Comparison of ENCODE assay signal across 9 mouse cellular contexts in genomic region chr11:58995061-58995806, GRCm38 (mm10). TPM values are rescaled to one million over a fixed set of nuclear protein-coding genes. Genes with fewer than 3 reads are reported as not detected.
DNase-seq lines count a peak whose midpoint lies in the region; ATAC-seq and TF ChIP-seq lines count a peak whose summit lies in the region.
"Had no signal": no experiment of that assay in that cellular context is flagged by ENCODE, and none has a peak within 500 bp of the region (broad histone marks: within the 10 kb centered on the region; RNA-seq: fewer than 3 reads in every experiment).

No protein-coding gene starts in this region.

- H3K9me3 ChIP-seq in heart, embryonic 11.5 days (replicated peaks; ENCODE audit: control insufficient read depth, low read length) = no peaks in the 10 kb centered on the region
- no peaks in the 10 kb centered on the region for H3K9me3 ChIP-seq in midbrain, embryonic 11.5 days (ENCODE audit: control insufficient read depth, low read length)
- no peaks in the 10 kb centered on the region for H3K9me3 ChIP-seq in midbrain, embryonic 10.5 days (replicated peaks)
- H3K9me3 ChIP-seq in liver, embryonic 13.5 days (replicated peaks) = no peaks in the 10 kb centered on the region
- no peaks in the 10 kb centered on the region for H3K9me3 ChIP-seq in stomach, postnatal 0 days (ENCODE audit: control insufficient read depth, low read length)

- WGBS in heart, embryonic 11.5 days (ENCODE audit: insufficient replicate concordance) = 83% methylated on average over 9 of the region's 9 CpGs
- WGBS in midbrain, embryonic 11.5 days = 77% methylated on average over 9 of the region's 9 CpGs
- 77% methylated on average over 9 of the region's 9 CpGs for WGBS in midbrain, embryonic 10.5 days
- 48% methylated on average over 9 of the region's 9 CpGs for WGBS in liver, embryonic 13.5 days (ENCODE audit: insufficient replicate concordance)
- WGBS in stomach, postnatal 0 days = 85% methylated on average over 9 of the region's 9 CpGs

- H3K4me1 ChIP-seq in heart, embryonic 11.5 days (ENCODE audit: control insufficient read depth, insufficient read depth, low read length) = peaks cover 66% of the 10 kb centered on the region
- H3K4me1 ChIP-seq in midbrain, embryonic 11.5 days (ENCODE audit: control insufficient read depth, insufficient read depth, low read length) = no peaks in the 10 kb centered on the region; the same call in 1 of the 2 replicates
- H3K4me1 ChIP-seq in midbrain, embryonic 10.5 days = peaks cover 15% of the 10 kb centered on the region
- H3K4me1 ChIP-seq in liver, embryonic 13.5 days (replicated peaks) = peaks cover 55% of the 10 kb centered on the region
- no peaks in the 10 kb centered on the region for H3K4me1 ChIP-seq in stomach, postnatal 0 days (replicated peaks; ENCODE audit: control insufficient read depth, insufficient read depth)

- no peaks in the 10 kb centered on the region for H3K36me3 ChIP-seq in heart, embryonic 11.5 days (ENCODE audit: control insufficient read depth, insufficient read depth, low read length)
- no peaks in the 10 kb centered on the region for H3K36me3 ChIP-seq in midbrain, embryonic 11.5 days (ENCODE audit: control insufficient read depth, insufficient read depth, low read length)
- peaks cover 12% of the 10 kb centered on the region for H3K36me3 ChIP-seq in midbrain, embryonic 10.5 days
- peaks cover 9% of the 10 kb centered on the region for H3K36me3 ChIP-seq in liver, embryonic 13.5 days
- peaks cover 2% of the 10 kb centered on the region; the same call in 1 of the 2 replicates for H3K36me3 ChIP-seq in stomach, postnatal 0 days (ENCODE audit: control insufficient read depth, insufficient read depth, low read length)

- no peak for DNase-seq in heart, adult 9 months (ENCODE audit: low spot score in 2 of 2)
- DNase-seq in midbrain, embryonic 11.5 days (ENCODE audit: low spot score, missing footprints) = peak; percentile 64
- no peak for DNase-seq in midbrain, embryonic 10.5 days (ENCODE audit: low spot score)
- DNase-seq in liver, embryonic 13.5 days = no peak
- DNase-seq in stomach, postnatal 0 days (ENCODE audit: low spot score) = no peak
- DNase-seq in cerebellum, adult 11 months = no peak
- DNase-seq in adrenal gland, postnatal 36 days = no peak
- DNase-seq: gastrocnemius, adult 2 months had no signal

- no peak for ATAC-seq in heart, embryonic 11.5 days (replicated peaks; ENCODE audit: insufficient number of reproducible peaks, low FRiP score, low TSS enrichment)
- ATAC-seq in midbrain, embryonic 11.5 days (ENCODE audit: low FRiP score) = no peak
- no peak for ATAC-seq in liver, embryonic 13.5 days (ENCODE audit: low read depth)
- ATAC-seq in stomach, postnatal 0 days (ENCODE audit: low FRiP score, low TSS enrichment) = no peak

- no peak overlapping the region for H3K27ac ChIP-seq in heart, embryonic 11.5 days (ENCODE audit: low read depth, low read length)
- no peak overlapping the region for H3K27ac ChIP-seq in midbrain, embryonic 11.5 days (ENCODE audit: low read depth, low read length)
- H3K27ac ChIP-seq in midbrain, embryonic 10.5 days (replicated peaks) = no peak overlapping the region
- no peak overlapping the region for H3K27ac ChIP-seq in liver, embryonic 13.5 days
- H3K27ac ChIP-seq in stomach, postnatal 0 days (replicated peaks) = no peak overlapping the region
- H3K27ac ChIP-seq: gastrocnemius, adult 2 months had no signal

- no peak overlapping the region for H3K9ac ChIP-seq in heart, embryonic 11.5 days (ENCODE audit: low read depth, low read length)
- no peak overlapping the region for H3K9ac ChIP-seq in midbrain, embryonic 11.5 days (ENCODE audit: low read length)
- H3K9ac ChIP-seq in liver, embryonic 13.5 days = no peak overlapping the region
- no peak overlapping the region for H3K9ac ChIP-seq in stomach, postnatal 0 days (ENCODE audit: low read length)

- peak overlapping the region; percentile 68; the same call in 1 of the 2 replicates for H3K4me2 ChIP-seq in heart, embryonic 11.5 days
- no peak overlapping the region for H3K4me2 ChIP-seq in midbrain, embryonic 11.5 days
- peak overlapping the region; percentile 76 for H3K4me2 ChIP-seq in liver, embryonic 13.5 days
- H3K4me2 ChIP-seq in stomach, postnatal 0 days (replicated peaks; ENCODE audit: low read depth) = peak overlapping the region; percentile 63; the same call in 1 of the 2 replicates

- H3K4me3 ChIP-seq in heart, embryonic 11.5 days (ENCODE audit: low read depth, low read length) = no peak overlapping the region
- no peak overlapping the region for H3K4me3 ChIP-seq in midbrain, embryonic 11.5 days (ENCODE audit: low read depth, low read length)
- H3K4me3 ChIP-seq in midbrain, embryonic 10.5 days = no peak overlapping the region
- no peak overlapping the region; the same call in 1 of the 2 replicates for H3K4me3 ChIP-seq in liver, embryonic 13.5 days (replicated peaks)
- no peak overlapping the region for H3K4me3 ChIP-seq in stomach, postnatal 0 days (ENCODE audit: low read depth, low read length)

- TF ChIP-seq EP300 in stomach, postnatal 0 days (optimal IDR thresholded peaks at IDR 0.05) = no peak

- H3K27me3 ChIP-seq in heart, embryonic 11.5 days (ENCODE audit: control insufficient read depth, insufficient read depth, low read length) = peaks cover 10% of the 10 kb centered on the region; the same call in 1 of the 2 replicates
- H3K27me3 ChIP-seq in midbrain, embryonic 11.5 days (ENCODE audit: control insufficient read depth, insufficient read depth, low read length) = peaks cover 12% of the 10 kb centered on the region
- peaks cover 55% of the 10 kb centered on the region for H3K27me3 ChIP-seq in midbrain, embryonic 10.5 days (ENCODE audit: low read depth, poor library complexity, severe bottlenecking)
- H3K27me3 ChIP-seq in liver, embryonic 13.5 days = peaks cover 25% of the 10 kb centered on the region
- H3K27me3 ChIP-seq in stomach, postnatal 0 days (ENCODE audit: control insufficient read depth, insufficient read depth, low read length) = no peaks in the 10 kb centered on the region

- TF ChIP-seq CTCF in stomach, postnatal 0 days (IDR thresholded peaks at IDR 0.05; ENCODE audit: low read depth) = no peak

RNA-seq across cellular contexts. Expression of gene Trim11, which starts 17.3 kb away (rescaled TPM):
- 26.1 and 27.5 TPM in 2 replicates for polyA plus RNA-seq in heart, embryonic 11.5 days (2014; fragmentation: Nextera tagmentation; extraction: Ambion mirVana)
- 17.6 and 18.5 TPM in 2 replicates for polyA plus RNA-seq in midbrain, embryonic 11.5 days (2014; fragmentation: Nextera tagmentation; extraction: Ambion mirVana)
- polyA plus RNA-seq in midbrain, embryonic 10.5 days (2016; fragmentation: Nextera tagmentation; extraction: Ambion mirVana) = 17.7 and 19.3 TPM in 2 replicates
- 8.9 and 9.2 TPM in 2 replicates for polyA plus RNA-seq in liver, embryonic 13.5 days (2015; fragmentation: Nextera tagmentation; extraction: Ambion mirVana)
- polyA plus RNA-seq in stomach, postnatal 0 days (2015; fragmentation: Nextera tagmentation; extraction: Ambion mirVana) = 9.9 and 11.0 TPM in 2 replicates
- total RNA-seq in adrenal gland, postnatal 36 days (2021) = 10 to 100 TPM; 23.7 to 25.5 TPM

RNA-seq across cellular contexts. Expression of gene Hist3h2a, which starts 40.7 kb away (rescaled TPM):
- polyA plus RNA-seq in heart, embryonic 11.5 days (2014; fragmentation: Nextera tagmentation; extraction: Ambion mirVana) = 22.5 and 23.3 TPM in 2 replicates
- polyA plus RNA-seq in midbrain, embryonic 11.5 days (2014; fragmentation: Nextera tagmentation; extraction: Ambion mirVana) = 57.8 and 61.8 TPM in 2 replicates
- 20.4 and 31.6 TPM in 2 replicates for polyA plus RNA-seq in midbrain, embryonic 10.5 days (2016; fragmentation: Nextera tagmentation; extraction: Ambion mirVana)
- 12.3 and 13.7 TPM in 2 replicates for polyA plus RNA-seq in liver, embryonic 13.5 days (2015; fragmentation: Nextera tagmentation; extraction: Ambion mirVana)
- polyA plus RNA-seq in stomach, postnatal 0 days (2015; fragmentation: Nextera tagmentation; extraction: Ambion mirVana) = 18.7 and 19.1 TPM in 2 replicates
- 10 to 100 TPM; 20.0 to 21.8 TPM for total RNA-seq in adrenal gland, postnatal 36 days (2021)

RNA-seq across cellular contexts. Expression of gene Trim17, which starts 40.7 kb away (rescaled TPM):
- polyA plus RNA-seq in heart, embryonic 11.5 days (2014; fragmentation: Nextera tagmentation; extraction: Ambion mirVana) = 1.0 and 1.1 TPM in 2 replicates
- polyA plus RNA-seq in midbrain, embryonic 11.5 days (2014; fragmentation: Nextera tagmentation; extraction: Ambion mirVana) = 0.45 and 0.62 TPM in 2 replicates
- 0.25 and 0.26 TPM in 2 replicates for polyA plus RNA-seq in midbrain, embryonic 10.5 days (2016; fragmentation: Nextera tagmentation; extraction: Ambion mirVana)
- 0.06 and 0.18 TPM in 2 replicates for polyA plus RNA-seq in liver, embryonic 13.5 days (2015; fragmentation: Nextera tagmentation; extraction: Ambion mirVana)
- 0.05 and 0.08 TPM in 2 replicates for polyA plus RNA-seq in stomach, postnatal 0 days (2015; fragmentation: Nextera tagmentation; extraction: Ambion mirVana)
- under 1 TPM; 0.10 to 0.26 TPM for total RNA-seq in adrenal gland, postnatal 36 days (2021)

RNA-seq across cellular contexts. Expression of gene Hist3h2ba, which starts 46.5 kb away (rescaled TPM):
- 6.4 and 8.4 TPM in 2 replicates for polyA plus RNA-seq in heart, embryonic 11.5 days (2014; fragmentation: Nextera tagmentation; extraction: Ambion mirVana)
- polyA plus RNA-seq in midbrain, embryonic 11.5 days (2014; fragmentation: Nextera tagmentation; extraction: Ambion mirVana) = 99.9 and 101 TPM in 2 replicates
- polyA plus RNA-seq in midbrain, embryonic 10.5 days (2016; fragmentation: Nextera tagmentation; extraction: Ambion mirVana) = 34.1 and 69.6 TPM in 2 replicates
- 5.5 and 6.3 TPM in 2 replicates for polyA plus RNA-seq in liver, embryonic 13.5 days (2015; fragmentation: Nextera tagmentation; extraction: Ambion mirVana)
- polyA plus RNA-seq in stomach, postnatal 0 days (2015; fragmentation: Nextera tagmentation; extraction: Ambion mirVana) = 7.5 and 8.9 TPM in 2 replicates
- total RNA-seq in adrenal gland, postnatal 36 days (2021) = 1 to 10 TPM; 4.5 to 5.8 TPM
- total RNA-seq: gastrocnemius, adult 2 months had no signal

RNA-seq across cellular contexts. Expression of gene Rnf187, which starts 56.5 kb away (rescaled TPM):
- polyA plus RNA-seq in heart, embryonic 11.5 days (2014; fragmentation: Nextera tagmentation; extraction: Ambion mirVana) = 172 and 192 TPM in 2 replicates
- polyA plus RNA-seq in midbrain, embryonic 11.5 days (2014; fragmentation: Nextera tagmentation; extraction: Ambion mirVana) = 354 and 381 TPM in 2 replicates
- polyA plus RNA-seq in midbrain, embryonic 10.5 days (2016; fragmentation: Nextera tagmentation; extraction: Ambion mirVana) = 274 and 296 TPM in 2 replicates
- polyA plus RNA-seq in liver, embryonic 13.5 days (2015; fragmentation: Nextera tagmentation; extraction: Ambion mirVana) = 125 and 130 TPM in 2 replicates
- 136 and 140 TPM in 2 replicates for polyA plus RNA-seq in stomach, postnatal 0 days (2015; fragmentation: Nextera tagmentation; extraction: Ambion mirVana)
- 100 to 1,000 TPM; 173 to 181 TPM for total RNA-seq in adrenal gland, postnatal 36 days (2021)
